Mouse (Mus musculus): ENCODE data around the gene Ralgapa2. TPM values are rescaled to one million over a fixed set of nuclear protein-coding genes. Genes with fewer than 3 reads are reported as not detected.

Gene Ralgapa2
- polyA plus RNA-seq, 1 experiment from 2014 or later, result 7.7 TPM

DNA sequence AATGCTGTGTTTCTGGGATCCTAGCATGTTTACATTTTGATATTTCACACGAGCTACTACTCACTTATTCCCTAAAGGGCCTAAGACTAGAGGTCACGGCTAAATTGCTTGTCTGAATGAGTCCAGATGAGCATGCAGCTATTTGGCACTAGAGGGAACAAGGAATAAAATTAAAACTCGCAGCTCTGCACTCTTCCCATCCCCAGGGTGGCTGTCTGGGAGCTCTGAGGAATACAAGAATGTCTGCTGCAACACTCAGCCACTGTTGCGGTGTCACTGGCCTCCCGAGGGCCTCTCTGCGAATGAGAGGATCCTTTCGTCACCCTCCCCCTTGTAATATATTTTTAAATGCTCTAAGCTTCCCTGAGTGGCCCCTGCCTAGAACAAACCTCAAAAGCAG lies 266.7 kb downstream of the Ralgapa2 start:
- Histone ChIP-seq H3K4me3 (no peak overlapping the region), H3K27me3 (no peaks in the 10 kb centered on the region), H3K9ac (no peak overlapping the region), H3K4me1 (no peaks in the 10 kb centered on the region), H3K9me3 (no peaks in the 10 kb centered on the region), H3K36me3 (no peaks in the 10 kb centered on the region), H3K27ac (no peak overlapping the region), H3K4me2 (no peak overlapping the region)
- WGBS, result 56% methylated on average over 7 of the region's 7 CpGs
- no peak for ATAC-seq (ENCODE audit: borderline replicate concordance, extremely low read depth, low FRiP score, low TSS enrichment)

DNA sequence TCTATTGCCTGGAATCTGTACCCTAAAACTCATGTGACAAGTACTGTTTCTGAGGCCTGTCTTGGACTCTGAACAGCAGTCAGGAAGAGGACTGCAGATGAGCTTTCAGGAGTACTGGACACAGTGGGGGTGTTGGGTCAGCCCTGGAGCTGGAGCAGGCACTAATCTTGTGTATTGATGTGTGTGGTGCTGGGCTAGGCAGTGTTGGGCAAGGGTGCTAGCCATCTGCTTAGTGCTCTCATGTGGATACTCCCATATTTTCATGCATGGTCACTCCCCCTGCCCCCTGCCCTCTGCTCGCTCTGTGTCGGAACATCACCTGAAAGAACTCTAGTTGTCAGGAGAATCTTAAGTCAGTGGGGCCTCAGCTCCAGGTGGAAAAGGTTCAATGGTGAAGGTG lies 268.1 kb downstream of the Ralgapa2 start:
- no peak overlapping the region for H3K9ac ChIP-seq
- H3K4me2 ChIP-seq, result no peak overlapping the region
- no peak overlapping the region for H3K4me3 ChIP-seq
- H3K4me1 ChIP-seq, result no peaks in the 10 kb centered on the region
- WGBS, result 86% methylated on average over 2 of the region's 2 CpGs
- no peaks in the 10 kb centered on the region for H3K27me3 ChIP-seq
- no peak overlapping the region for H3K27ac ChIP-seq
- no peaks in the 10 kb centered on the region for H3K9me3 ChIP-seq
- ATAC-seq (ENCODE audit: borderline replicate concordance, extremely low read depth, low FRiP score, low TSS enrichment), result no peak
- H3K36me3 ChIP-seq, result no peaks in the 10 kb centered on the region

DNA sequence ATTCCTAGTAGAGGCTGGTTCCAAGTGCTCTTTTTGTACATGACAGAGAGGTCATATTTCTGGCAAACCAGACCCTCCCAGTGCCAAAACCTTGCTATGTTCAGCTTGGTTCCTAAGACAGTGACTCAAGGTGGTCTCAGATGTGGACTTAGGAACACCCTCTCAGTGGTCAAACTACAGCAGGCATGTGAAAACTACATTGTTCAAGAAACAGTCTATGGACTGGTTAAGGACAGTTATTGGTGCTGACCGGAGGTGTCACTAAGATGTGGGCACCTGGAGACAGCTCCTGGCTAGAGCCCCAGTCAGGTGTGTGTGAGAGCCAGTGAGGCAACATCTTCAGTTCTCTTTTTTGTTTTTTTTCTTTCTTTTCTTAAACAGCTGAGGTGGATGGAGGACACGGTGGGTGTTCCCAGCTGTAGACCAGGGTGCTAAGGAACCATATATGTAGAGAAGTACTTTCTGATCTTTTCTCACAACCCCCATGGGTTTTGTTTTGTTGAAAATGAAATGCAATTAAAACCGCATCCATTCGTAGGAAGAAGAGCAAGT lies 272.9 kb downstream of the Ralgapa2 start:
- Histone ChIP-seq H3K4me1 (no peaks in the 10 kb centered on the region), H3K4me3 (no peak overlapping the region), H3K27me3 (no peaks in the 10 kb centered on the region), H3K9ac (no peak overlapping the region), H3K36me3 (no peaks in the 10 kb centered on the region), H3K4me2 (no peak overlapping the region), H3K9me3 (no peaks in the 10 kb centered on the region), H3K27ac (no peak overlapping the region)
- WGBS, result 85% methylated on average over 4 of the region's 4 CpGs
- ATAC-seq (ENCODE audit: borderline replicate concordance, extremely low read depth, low FRiP score, low TSS enrichment), result no peak

DNA sequence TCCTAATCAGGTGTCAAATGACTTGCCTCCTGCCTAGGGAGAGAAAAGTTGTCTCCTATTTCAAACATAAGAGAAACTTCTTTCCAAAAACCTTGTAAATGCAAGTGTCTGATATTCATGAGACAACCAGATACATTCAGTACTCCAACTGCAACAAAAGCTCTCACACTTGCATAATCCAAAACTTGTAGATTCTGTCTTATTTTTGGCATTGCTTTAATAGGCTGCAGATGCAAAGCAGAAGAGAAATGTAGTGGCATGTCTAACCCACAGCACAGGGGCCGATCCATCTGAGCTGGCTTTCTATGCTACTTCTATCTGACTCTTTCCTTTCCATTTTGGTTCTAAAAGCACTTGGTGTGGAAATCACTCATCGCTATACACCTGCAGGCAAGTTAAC lies 280.7 kb downstream of the Ralgapa2 start:
- Histone ChIP-seq H3K4me1 (no peaks in the 10 kb centered on the region), H3K27me3 (peaks cover 27% of the 10 kb centered on the region), H3K9me3 (no peaks in the 10 kb centered on the region), H3K36me3 (no peaks in the 10 kb centered on the region), H3K27ac (no peak overlapping the region), H3K4me3 (no peak overlapping the region), H3K9ac (no peak overlapping the region), H3K4me2 (no peak overlapping the region)
- 82% methylated on average over 2 of the region's 2 CpGs for WGBS
- no peak for ATAC-seq (ENCODE audit: borderline replicate concordance, extremely low read depth, low FRiP score, low TSS enrichment)

DNA sequence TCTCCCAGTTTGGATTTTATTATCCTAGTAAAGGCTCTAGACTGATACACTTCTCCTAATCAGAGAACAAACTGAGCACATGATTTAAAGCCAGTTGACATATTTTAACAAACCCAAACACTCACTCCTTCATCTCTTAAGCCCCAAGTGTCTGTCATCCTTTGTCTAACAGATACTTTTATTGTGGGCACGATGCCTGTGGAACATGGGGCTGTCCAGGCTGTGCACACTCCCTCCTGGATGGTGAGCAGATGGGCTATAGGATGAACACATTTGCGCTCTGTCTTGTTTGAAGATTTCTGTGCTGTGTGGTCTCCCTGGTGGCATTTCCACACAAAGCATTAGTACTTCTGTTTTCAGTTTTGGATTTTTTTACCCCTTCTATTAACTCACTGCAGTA lies 283.7 kb downstream of the Ralgapa2 start:
- Histone ChIP-seq H3K4me2 (no peak overlapping the region), H3K9ac (no peak overlapping the region), H3K4me1 (peaks cover 2% of the 10 kb centered on the region), H3K36me3 (no peaks in the 10 kb centered on the region), H3K27me3 (peaks cover 58% of the 10 kb centered on the region), H3K9me3 (no peaks in the 10 kb centered on the region), H3K27ac (no peak overlapping the region), H3K4me3 (no peak overlapping the region)
- no peak for ATAC-seq (ENCODE audit: borderline replicate concordance, extremely low read depth, low FRiP score, low TSS enrichment)
- WGBS, result 59% methylated on average over 2 of the region's 2 CpGs

DNA sequence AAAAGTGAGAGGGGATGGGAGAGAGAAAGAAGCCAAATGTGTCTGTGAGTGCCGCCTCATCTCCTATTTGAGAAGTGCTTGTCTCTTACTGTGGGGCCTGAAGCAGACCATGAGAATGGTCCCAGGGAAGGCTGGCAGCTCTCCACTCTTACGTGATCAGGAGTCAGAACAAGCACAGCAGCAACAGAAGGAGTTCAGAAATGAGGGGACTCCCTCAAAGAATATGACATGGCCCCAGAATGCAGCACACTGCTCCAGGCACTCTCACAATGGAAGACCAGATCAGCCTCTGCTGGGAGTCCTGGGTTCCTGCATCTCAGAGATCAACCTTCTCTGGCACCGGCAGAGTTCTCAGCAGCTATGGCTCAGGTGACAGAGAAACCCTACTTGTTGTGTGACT lies 284.5 kb downstream of the Ralgapa2 start:
- H3K4me1 ChIP-seq, result peaks cover 10% of the 10 kb centered on the region
- no peak overlapping the region for H3K4me2 ChIP-seq
- peaks cover 65% of the 10 kb centered on the region for H3K27me3 ChIP-seq
- WGBS, result 53% methylated on average over 3 of the region's 3 CpGs
- H3K4me3 ChIP-seq, result no peak overlapping the region
- no peak for ATAC-seq (ENCODE audit: borderline replicate concordance, extremely low read depth, low FRiP score, low TSS enrichment)
- H3K9me3 ChIP-seq, result no peaks in the 10 kb centered on the region
- no peak overlapping the region for H3K27ac ChIP-seq
- H3K36me3 ChIP-seq, result no peaks in the 10 kb centered on the region
- H3K9ac ChIP-seq, result no peak overlapping the region

DNA sequence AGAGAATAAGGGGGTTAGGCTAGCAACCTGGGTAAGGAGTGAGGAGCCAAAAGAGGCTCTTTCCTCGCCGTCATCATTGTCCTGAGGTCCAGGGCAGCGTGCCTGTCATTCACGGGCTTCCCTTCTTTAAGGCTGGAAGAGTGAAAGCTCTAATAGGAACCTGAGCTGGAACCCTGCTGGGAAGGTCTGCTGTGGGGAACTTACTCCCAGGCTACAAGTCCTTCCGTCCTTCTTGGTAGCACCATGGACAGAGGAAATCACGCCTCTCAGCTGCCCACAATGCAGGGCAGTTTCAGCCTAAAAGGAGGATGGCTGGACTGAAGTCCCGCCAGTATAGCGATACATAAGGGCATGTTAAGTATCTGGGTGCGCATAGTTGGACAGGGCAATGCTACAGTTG lies 285.7 kb downstream of the Ralgapa2 start:
- Histone ChIP-seq H3K9me3 (no peaks in the 10 kb centered on the region), H3K27ac (no peak overlapping the region), H3K4me3 (no peak overlapping the region), H3K4me1 (peaks cover 20% of the 10 kb centered on the region), H3K27me3 (peaks cover 77% of the 10 kb centered on the region), H3K4me2 (no peak overlapping the region), H3K36me3 (no peaks in the 10 kb centered on the region), H3K9ac (no peak overlapping the region)
- ATAC-seq (ENCODE audit: borderline replicate concordance, extremely low read depth, low FRiP score, low TSS enrichment), result no peak
- 4% methylated on average over 9 of the region's 9 CpGs for WGBS

DNA sequence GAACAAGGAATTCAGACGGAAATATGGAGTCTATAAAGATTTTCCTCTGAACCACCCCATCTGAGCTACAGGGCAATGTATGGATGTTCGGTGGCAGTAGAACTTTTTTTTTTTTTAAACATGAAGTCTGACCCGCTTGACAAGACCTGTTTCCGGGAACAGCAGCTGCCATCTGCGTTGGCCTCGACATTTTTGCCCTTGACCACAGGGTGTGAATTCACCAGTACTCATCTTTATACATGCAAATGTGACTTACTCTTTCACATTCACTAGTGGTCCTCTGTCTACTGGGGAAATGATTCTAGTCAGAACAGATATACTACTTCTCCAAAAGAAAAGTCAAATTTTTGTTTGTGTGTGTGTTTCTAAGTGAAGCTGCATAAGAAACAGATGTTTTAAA lies 286.3 kb downstream of the Ralgapa2 start:
- Histone ChIP-seq H3K4me1 (peaks cover 27% of the 10 kb centered on the region), H3K4me3 (no peak overlapping the region), H3K36me3 (no peaks in the 10 kb centered on the region), H3K27me3 (peaks cover 84% of the 10 kb centered on the region), H3K9me3 (no peaks in the 10 kb centered on the region), H3K4me2 (no peak overlapping the region), H3K27ac (no peak overlapping the region), H3K9ac (no peak overlapping the region)
- WGBS, result 14% methylated on average over 6 of the region's 6 CpGs
- no peak for ATAC-seq (ENCODE audit: borderline replicate concordance, extremely low read depth, low FRiP score, low TSS enrichment)

DNA sequence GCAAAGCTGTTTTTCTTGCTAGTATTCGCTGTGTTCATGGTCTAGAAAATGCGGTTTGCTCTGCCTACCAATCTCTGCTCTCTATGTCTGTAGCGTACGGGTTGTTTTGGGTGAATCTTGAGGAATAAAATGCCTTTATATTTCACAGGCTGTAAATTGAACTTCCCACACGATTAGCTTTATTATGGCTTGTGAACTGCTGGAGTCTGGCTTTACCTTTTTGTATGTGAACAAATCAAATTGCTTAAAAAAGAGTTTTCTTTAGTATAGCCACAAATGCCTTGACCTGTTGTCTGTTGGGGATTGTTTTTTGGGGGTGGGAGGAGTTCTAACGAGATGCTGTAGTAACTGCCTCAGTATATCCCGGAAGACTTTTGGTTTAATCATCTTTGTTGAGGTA lies 288.0 kb downstream of the Ralgapa2 start:
- H3K9ac ChIP-seq, result no peak overlapping the region
- H3K4me2 ChIP-seq, result no peak overlapping the region
- peaks cover 32% of the 10 kb centered on the region for H3K4me1 ChIP-seq
- no peaks in the 10 kb centered on the region for H3K36me3 ChIP-seq
- no peak overlapping the region for H3K4me3 ChIP-seq
- H3K27ac ChIP-seq, result no peak overlapping the region
- H3K9me3 ChIP-seq, result no peaks in the 10 kb centered on the region
- ATAC-seq (ENCODE audit: borderline replicate concordance, extremely low read depth, low FRiP score, low TSS enrichment), result no peak
- H3K27me3 ChIP-seq, result peaks cover 98% of the 10 kb centered on the region
- 17% methylated on average over 7 of the region's 7 CpGs for WGBS

DNA sequence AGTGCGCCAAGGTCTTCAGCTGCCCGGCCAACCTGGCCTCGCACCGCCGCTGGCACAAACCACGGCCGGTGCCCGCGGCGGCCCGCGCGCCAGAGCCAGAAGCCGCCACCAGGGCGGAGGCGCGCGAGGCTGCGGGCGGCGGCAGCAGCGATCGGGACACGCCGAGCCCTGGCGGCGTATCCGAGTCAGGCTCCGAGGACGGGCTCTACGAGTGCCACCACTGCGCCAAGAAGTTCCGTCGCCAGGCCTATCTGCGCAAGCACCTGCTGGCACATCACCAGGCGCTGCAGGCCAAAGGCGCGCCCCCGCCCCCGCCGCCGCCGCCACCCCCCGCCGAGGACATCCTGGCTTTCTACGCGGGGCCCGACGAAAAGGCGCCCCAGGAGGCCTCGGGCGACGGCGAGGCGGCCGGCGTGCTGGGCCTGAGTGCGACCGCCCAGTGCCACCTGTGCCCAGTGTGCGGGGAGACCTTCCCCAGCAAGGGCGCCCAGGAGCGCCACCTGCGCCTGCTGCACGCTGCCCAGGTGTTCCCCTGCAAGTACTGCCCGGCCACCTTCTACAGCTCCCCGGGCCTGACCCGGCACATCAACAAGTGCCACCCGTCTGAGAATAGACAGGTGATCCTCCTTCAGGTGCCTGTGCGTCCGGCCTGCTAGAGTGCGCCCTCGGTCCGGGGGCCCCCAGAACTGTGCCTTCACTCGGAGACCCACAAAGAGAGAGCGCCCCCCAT lies 288.8 kb downstream of the Ralgapa2 start:
- H3K36me3 ChIP-seq, result no peaks in the 10 kb centered on the region
- peaks cover 36% of the 10 kb centered on the region for H3K4me1 ChIP-seq
- H3K9ac ChIP-seq, result no peak overlapping the region
- H3K4me2 ChIP-seq, result peak overlapping the region; percentile 97
- peaks cover 98% of the 10 kb centered on the region for H3K27me3 ChIP-seq
- no peaks in the 10 kb centered on the region for H3K9me3 ChIP-seq
- no peak overlapping the region for H3K27ac ChIP-seq
- WGBS, result 1% methylated on average over 70 of the region's 75 CpGs
- peak overlapping the region; percentile 47 for H3K4me3 ChIP-seq
- ATAC-seq (ENCODE audit: borderline replicate concordance, extremely low read depth, low FRiP score, low TSS enrichment), result 0 out of 2 replicates have a peak, but pooled peaks have one; percentile 28

DNA sequence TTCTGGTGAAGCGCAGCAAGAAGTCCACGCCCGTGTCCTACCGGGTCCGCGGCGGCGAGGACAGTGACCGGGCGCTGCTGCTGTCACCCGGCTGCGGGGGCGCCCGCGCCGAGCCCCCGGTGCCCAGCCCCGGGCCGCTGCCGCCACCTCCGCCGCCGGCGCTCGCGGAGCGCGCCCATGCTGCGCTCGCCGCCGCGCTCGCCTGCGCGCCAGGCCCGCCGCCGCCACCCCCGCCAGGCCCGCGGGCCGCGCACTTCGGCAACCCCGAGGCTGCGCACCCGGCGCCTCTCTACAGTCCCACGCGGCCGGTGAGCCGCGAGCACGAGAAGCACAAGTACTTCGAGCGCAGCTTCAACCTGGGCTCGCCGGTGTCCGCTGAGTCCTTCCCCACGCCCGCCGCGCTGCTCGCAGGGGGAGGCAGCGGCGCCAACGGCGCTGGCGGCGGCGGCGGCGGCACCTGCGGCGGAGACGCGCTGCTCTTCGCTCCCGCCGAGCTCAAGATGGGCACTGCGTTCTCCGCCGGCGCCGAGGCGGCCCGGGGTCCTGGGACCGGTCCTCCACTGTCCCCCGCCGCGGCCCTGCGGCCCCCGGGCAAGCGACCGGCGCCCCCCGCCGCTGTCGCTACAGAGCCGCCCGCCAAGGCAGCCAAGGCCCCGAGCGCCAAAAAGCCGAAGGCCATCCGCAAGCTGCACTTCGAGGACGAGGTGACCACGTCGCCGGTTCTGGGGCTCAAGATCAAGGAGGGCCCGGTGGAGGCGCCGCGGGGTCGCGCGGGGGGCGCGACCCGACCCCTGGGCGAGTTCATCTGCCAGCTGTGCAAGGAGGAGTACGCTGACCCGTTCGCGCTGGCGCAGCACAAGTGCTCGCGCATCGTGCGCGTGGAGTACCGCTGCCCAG lies 289.6 kb downstream of the Ralgapa2 start:
- H3K27ac ChIP-seq, result no peak overlapping the region
- H3K9ac ChIP-seq, result no peak overlapping the region
- H3K9me3 ChIP-seq, result no peaks in the 10 kb centered on the region
- ATAC-seq (ENCODE audit: borderline replicate concordance, extremely low read depth, low FRiP score, low TSS enrichment), result peak; percentile 25; the same call in 1 of the 2 replicates
- no peaks in the 10 kb centered on the region for H3K36me3 ChIP-seq
- peaks cover 44% of the 10 kb centered on the region for H3K4me1 ChIP-seq
- peaks cover 98% of the 10 kb centered on the region for H3K27me3 ChIP-seq
- H3K4me3 ChIP-seq, result peak overlapping the region; percentile 47
- WGBS, result 1% methylated on average over 118 of the region's 133 CpGs
- peak overlapping the region; percentile 97 for H3K4me2 ChIP-seq

DNA sequence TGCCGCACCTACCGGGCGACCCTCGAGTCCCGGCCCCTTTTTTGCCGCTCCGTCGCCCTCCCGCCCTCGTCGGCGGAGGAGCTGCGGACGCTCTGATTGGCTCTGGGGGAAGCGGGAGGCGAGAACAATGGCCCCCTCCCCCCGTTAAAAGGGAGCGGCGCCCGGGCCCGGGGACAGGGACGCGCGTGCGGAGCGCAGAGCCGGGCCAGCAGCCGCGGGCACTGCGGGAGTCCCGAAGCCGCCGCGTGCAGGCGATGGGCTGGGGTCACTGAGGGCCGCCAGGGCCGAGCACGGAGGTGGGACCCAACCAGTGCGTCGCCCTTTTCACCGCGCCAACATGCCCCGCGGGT lies 290.2 kb downstream of the Ralgapa2 start:
- peak overlapping the region; percentile 97 for H3K4me2 ChIP-seq
- WGBS, result under 1% methylated on average over 41 of the region's 44 CpGs
- peaks cover 96% of the 10 kb centered on the region for H3K27me3 ChIP-seq
- H3K9me3 ChIP-seq, result no peaks in the 10 kb centered on the region
- peak overlapping the region; percentile 47 for H3K4me3 ChIP-seq
- H3K9ac ChIP-seq, result no peak overlapping the region
- ATAC-seq (ENCODE audit: borderline replicate concordance, extremely low read depth, low FRiP score, low TSS enrichment), result peak; percentile 24; the same call in 1 of the 2 replicates
- H3K36me3 ChIP-seq, result no peaks in the 10 kb centered on the region
- peaks cover 48% of the 10 kb centered on the region for H3K4me1 ChIP-seq
- no peak overlapping the region for H3K27ac ChIP-seq

All from lung, embryonic 15.5 days (tissue).